11 mouse cellular contexts compared by ENCODE assay signal in the genomic region with DNA sequence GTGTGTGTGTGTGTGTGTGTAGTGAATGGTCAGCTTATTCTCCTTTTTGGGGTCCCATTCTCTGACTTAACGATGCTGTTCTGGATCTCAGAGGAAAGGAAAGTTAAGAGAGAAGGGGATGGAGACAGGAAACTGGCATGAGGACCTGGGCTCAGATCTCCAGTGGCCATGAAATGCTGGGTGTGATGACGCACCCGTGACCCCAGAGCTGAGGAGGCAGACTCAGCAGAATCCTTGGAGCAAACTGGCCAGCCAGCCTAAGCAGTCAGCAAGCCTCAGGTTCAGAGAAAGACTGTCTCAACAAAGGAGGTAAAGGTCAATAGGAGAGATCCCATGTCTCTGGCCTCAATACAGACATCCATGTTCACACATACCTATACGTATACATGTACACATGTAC.
"Had no signal": no experiment of that assay in that cellular context is flagged by ENCODE, and none has a peak within 500 bp of the region (broad histone marks: within the 10 kb centered on the region; RNA-seq: fewer than 3 reads in every experiment).

No protein-coding gene starts in this region.

- DNase-seq: liver, postnatal 0 days; lung, adult 2 months; lung, postnatal 10 days; lung, postnatal 4 days; midbrain, embryonic 14.5 days; retina, postnatal 1 day; right cerebral cortex, adult 18-20 months; right cerebral cortex, postnatal 25 days; thymus, adult 2 months; thymus, postnatal 25 days; thymus, postnatal 4 days had no signal
